Mouse (Mus musculus): ENCODE measurements at regions not wholly inside any gene's neighbourhood (a gene's known extent, or its start where the extent isn't known, plus 50 kb on each side); places are given as distances from the start of the nearest gene placed in this dataset.

DNA sequence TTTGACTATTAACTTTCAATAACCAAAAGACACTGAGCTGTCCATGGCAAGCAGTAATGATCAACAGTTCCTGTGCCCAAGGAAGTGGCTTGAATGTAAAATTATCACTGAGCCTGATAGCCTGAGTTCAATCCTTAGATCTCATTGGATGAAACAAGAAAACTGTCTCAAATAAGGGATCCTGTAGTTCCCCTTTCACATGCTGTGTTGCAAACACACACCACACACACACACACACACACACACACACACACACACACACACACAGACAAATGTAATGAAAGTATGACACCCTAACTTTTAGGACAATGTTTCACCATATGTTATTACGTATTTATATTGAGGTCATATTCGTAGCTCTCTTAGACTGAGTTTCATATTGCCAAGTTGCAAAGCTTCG is 1032.7 kb upstream of the Zeb2 start:
- DNase-seq, result no peak

DNA sequence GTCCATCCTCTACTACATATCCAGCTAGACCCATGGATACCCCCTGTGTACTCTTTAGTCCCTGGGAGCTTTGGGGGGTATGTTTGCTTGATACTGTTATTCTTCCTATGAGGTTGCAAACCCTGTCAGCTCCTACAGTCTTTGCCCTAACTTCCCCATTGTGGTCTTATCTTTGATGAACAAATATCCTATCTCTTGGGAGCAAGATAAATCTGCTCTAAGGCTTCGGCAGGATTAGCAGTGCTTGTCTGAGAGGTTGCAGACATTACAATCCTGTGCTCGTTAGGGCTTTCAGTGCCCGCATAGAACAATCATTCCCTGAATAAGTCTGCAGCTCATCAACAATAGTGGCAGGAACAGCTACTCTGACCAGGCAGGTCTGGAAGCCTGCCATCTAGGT is 1002.7 kb upstream of the Zeb2 start:
- no peak for DNase-seq

DNA sequence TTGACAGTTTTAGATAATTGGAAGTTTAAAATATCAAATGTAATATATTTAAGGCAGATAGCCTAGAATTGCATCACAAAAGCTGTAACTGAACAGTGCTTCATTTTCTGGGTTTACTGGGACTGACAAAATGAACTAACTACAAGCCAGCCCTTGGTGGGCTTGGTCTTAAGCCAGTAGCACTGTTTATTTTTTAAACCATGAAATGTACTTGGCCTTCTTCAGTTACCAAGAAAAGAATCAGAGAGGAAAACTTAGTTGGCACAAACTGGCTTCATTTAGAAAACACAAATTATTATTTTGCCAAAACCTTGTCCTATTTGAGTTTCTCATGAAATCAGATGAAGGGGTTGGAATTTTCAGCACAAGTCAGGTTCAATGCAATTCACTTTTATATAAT is 989.8 kb upstream of the Zeb2 start:
- no peak for DNase-seq

DNA sequence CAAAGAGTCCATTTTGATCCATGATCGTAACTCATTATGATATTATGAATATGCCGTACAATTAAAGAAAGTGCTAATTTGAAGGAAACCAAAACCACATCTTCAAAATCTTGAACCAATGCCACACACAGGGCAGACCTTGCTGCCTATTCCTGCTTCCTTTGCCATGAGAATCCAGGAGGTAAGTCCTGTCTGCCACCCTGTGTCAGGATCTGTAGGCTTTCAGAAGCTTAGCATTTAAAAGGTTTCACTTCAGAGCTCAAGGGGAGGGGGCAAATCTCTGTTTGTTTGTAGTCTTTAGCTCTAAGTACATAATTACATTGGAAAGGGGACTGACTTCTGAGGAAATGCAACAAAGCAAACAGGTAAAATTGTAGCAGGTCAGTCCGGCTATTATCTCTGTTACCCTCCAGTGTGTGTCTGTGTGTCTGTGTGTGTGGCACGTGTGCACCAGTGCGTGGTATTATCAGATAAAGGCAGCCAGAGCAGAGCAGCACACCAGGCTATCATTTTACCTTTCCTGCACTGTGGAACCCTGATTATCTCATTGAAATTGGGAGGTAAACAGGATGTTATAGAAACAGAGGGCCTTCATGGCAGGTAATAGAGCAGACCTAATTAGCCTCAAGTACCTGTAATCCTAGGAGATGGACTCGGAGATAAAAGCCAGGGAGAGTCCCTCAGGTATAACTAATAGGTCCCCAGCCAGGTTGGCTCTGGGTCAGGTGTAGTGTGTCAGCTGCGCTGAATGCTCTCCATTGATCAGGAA is 948.0 kb upstream of the Zeb2 start:
- peak; percentile 11 for DNase-seq

DNA sequence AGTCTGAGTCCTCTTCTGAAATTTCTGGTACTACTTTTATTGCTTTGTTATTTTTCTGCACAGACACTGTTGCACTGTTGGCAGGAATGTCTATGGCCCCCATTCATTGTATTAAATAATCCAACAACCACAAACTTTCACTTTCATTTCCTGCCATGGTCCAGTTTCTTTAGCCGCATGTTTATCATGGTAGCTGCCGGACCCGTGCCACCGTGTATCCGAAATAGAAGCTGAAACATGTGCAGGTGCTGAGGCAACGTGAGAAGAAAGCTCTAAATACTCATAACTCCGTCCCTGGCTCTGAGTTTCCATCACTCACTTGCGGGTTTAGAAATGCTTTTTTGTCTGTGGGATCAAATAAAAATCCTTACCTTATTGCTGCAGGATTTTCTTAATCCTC is 938.5 kb upstream of the Zeb2 start:
- no peak for DNase-seq

DNA sequence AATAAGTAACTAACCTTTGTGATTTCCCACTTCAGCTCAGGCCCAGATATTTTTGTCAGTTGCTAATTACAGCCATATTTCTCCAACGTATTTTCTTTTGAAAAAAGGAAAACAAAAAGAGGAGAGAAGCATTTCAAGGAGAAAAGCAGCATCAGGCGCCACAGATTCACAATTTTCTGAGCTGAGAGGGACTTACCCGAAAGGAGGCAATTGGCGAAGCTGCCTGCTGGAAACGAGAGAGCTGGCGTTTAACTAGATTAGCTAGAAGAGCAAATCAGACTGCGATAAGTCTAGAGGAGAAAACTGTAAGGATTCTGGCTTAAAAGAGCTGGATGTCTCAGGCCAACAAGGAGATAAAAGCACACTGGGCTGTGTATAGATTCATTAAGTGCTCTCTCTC is 937.7 kb upstream of the Zeb2 start:
- DNase-seq, result no peak

DNA sequence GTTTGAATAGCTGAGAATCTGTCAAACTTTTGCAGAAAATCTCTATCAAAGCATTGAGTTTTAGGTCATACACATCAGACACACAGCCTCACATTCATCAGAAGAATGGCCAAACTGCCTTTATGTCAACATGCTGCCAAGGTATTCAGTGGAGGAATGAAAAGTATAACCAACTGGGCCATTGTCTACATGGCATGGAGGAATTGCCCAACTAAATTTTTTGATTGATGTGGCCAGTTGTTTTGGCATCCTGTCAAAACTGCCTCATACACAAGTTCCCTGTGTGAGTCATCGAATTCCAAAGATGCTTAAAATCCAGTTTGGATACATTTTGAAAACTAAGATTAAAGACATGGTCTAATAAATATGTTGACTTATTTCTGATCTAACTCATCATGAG is 904.7 kb upstream of the Zeb2 start:
- no peak for DNase-seq

DNA sequence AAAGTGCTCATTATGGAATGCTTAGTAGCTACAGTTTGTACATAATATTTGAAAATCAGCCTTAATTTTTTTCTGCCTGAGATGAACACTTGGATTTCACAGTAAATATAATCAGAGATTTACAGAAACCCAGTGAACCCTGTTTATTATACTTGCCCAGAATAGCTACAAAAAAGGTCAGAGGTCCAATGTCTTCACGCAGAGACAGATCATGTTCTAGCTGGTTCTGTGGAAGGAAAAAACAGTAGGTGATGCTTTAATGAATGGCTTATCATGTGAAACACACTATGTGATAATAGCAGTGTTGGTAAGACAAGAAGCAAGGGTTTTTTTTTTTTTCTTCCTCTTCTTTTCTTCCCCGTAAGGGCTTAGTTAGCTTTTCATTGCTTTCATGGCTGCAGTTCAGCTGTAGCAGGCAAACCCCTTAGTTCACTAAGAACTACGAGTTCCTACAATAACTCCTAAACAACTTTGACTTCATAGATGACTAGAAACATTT is 896.6 kb upstream of the Zeb2 start:
- DNase-seq, result no peak

DNA sequence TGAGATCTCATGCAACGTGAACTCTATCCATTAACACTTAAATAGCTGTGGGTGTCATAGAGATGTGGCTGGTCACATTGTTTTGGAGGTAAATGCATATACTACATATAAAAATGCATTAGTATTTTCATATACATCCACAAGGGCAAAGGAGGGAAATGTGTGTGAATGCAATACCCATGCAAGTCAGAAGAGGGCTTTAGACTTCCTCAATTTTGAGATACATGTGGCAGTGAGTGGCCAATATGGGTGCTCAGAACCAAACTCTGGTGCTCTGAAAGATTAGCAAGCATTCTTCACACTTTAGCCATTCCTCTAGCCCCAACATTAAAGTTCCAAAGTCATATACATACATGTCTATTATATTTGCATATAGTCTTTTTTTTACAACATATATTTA is 895.5 kb upstream of the Zeb2 start:
- no peak for DNase-seq

DNA sequence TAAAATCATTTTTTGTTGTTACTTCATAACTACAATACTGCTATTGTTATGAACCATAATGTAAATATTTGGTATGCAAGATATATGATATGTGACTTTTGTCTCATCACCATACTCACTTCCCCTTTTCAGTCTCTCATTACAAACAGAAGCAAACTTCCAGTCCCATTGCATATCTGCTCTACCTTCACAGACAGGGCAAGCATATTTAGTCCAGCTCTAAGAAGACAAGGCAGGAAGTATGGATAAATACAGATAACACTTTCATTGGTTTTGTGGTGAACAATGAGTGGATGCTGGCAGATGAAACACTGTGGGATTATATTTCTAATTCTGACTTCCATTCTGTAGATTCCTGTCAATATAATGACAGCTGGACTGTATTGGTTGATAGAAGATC is 858.0 kb upstream of the Zeb2 start:
- DNase-seq, result no peak

DNA sequence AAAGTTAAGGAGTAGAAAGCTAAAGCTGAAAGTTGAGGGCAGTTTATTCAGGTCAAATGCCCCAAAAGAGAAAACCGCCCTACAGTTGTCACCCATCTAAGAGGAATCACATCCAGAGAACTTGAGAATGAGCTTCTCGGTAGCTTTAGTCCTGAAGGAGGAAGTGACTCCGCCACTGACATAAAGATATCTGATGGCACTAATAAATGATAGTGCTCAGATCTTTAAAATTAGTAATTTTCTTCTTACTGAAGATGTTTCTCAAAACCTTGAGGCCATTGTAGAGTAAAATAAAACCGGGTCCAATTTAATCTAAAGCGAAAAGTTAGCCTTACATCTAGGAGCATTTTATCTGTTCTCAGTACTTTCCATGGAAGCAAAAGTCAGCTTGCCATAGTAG is 851.4 kb upstream of the Zeb2 start:
- DNase-seq, result no peak

DNA sequence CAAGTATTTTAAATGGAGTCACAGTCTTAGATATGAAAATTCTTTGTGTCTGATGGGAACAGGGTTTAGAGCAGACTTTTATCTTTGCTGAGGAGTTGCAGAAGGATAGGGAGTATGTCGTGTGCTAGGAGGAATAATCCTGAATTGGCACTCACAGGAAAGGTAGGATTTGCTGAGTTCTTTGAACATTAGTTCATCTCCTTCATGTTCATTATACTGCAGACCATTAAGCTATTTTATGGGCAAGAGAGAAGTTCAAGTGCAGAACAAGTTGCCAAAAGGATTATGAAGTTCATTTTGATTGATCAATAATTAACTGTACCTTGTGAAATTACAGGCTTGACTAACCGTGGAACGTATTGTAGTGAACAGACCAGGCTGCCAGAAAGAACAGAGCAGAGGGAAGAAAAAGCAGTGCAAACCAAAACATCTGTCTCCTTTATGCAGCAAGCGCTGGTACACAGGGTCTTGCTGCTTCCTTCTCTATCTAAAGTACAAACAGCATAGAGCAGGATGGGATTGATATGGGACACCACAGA is 839.7 kb upstream of the Zeb2 start:
- DNase-seq, result peak; percentile 2

DNA sequence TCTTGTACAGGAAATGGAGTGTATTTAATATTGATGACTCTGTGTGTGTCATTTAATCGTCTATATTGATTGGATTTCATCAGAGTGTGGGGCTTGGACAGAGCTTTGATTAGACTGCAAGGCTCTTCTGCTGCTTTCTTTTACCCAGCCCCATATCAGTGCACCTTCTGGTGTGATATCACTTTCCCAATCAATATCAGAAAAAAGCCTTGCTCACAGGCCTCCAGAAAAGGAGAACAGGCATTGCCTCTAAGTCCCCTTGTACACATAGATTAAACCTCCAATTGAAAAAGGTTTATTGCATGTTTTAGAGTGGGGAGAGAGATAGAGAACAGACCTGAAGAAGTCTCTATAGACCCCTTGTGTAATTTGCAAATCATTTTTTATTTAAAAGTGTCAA is 831.6 kb upstream of the Zeb2 start:
- no peak for DNase-seq

DNA sequence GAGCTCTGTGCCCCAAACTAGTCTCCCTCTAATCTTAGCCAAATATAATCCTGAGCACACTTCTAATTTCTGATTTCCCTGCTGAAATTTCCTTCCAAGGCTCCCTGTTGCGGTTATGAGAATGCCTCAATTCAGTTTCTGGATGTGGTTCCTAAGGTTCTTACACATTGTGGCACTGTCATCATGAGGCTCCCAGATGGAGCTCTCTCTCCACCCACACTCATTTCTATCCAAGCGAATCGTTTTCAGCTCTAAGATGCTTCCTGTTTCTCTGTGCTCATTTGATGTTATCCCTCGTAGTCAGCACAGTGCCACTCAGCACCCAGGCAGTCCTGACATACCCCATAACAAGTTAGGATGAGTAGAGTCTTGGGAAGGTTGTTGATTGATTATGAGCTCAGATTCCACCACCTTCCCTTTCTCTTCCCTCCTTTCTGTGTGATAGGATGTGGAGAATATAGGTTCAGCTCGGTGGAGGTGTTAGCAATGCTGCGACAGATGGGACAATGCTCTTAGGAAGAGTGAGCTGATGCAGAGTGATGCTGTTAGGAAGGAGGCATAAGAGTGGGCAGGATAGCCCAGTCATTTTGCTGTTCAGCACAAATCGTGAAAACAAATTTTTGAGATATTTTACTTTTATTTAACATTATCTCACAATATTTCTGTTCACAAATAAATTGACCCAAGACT is 808.7 kb upstream of the Zeb2 start:
- no peak for DNase-seq

DNA sequence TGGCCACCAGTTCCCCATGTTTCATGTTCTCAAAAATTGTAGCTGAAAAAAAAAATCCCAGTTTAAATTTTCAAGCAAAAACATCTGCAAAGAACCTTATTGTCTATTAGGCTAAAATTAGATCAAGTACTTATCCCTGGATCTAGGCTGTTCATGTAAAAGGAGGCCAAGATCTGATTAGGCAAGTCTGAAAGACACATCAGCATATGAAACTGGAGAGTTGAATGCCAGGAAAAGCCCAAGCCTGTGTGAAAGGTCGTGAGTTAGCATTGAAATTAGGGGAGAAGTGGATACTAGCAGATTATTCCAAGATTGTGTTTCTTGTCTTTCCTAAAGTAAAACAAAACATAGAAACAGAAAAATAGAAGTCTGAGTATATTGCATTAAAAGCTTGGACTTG is 791.7 kb upstream of the Zeb2 start:
- no peak for DNase-seq

DNA sequence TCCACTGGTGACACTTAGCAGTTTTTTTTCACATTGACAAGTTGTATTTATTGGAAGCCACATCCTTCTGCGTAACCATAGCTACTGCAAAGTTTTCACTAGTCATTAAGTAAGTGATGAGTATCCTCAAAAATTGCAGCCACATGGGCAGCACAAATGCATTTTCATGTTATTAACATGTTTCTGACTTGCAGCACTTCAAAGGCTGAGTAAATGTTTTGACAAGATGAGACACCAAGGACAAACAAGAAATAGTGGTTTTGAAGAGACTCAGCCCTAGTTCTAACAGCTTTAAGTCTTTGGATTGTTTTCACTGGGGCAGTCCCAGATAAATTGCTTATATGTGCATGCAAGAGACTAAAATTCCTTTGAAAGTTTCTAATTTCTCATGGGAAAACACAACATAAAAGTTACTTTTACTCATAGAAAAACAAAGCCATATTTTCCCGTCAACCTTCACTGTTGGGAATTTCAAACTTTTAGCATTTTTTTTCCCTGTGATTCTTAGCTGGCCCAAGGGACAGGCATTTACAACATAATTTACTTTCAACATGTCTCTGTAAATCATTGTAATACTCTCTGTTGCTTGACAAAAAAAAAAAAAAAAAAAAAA is 787.5 kb upstream of the Zeb2 start:
- no peak for DNase-seq

DNA sequence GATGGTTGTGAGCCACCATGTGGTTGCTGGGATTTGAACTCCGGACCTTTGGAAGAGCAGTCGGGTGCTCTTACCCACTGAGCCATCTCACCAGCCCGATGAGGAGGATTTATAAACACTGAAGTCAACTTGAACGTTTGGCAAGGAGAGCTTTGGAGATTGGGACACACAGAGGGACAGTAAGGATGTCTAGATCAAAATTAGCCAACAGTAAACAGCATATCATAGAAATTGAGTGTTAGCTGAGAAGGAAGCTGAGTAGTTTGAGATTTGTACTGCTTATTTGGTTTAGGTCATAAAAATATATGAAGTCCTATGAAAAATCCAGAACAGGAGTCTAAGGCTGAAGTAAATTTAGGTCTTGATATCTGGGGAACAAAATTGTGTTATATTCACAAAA is 786.9 kb upstream of the Zeb2 start:
- no peak for DNase-seq

DNA sequence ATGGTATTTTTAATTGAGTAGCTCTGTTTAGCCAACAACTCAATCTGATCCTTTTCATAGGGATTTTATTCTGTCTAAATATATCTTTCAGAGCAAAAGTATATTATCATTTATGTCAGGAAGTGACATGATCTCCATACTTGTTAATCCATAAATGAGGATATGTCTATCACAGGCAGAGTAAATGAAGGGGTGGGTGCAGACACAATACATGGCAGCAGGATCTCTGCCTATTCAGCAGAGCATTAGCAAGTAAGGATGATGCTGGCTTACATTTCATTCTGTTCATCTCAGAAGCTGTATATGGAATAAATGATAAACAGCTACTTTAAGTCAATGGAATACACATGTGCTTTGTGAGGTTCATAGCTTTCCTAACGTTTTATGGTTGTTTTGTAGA is 786.2 kb upstream of the Zeb2 start:
- no peak for DNase-seq

DNA sequence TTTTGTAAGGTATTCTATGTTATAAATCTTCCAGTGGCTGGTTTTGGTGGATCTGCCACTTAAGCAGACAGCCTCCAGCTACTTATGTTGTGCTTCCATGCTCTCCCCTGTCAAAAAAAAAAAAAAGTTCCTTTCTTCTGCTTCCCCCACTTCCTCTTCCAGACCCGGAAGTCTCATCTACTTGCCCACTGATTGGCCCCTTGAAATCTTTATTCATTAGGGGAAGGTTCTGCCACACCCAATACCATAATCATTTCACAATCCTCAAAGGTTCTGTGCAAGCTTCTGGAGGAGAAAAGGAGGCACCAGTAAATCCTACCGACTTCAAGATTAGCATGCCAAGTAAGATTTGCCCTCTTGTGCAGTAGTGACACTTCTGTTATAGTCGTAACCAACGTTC is 784.7 kb upstream of the Zeb2 start:
- no peak for DNase-seq

DNA sequence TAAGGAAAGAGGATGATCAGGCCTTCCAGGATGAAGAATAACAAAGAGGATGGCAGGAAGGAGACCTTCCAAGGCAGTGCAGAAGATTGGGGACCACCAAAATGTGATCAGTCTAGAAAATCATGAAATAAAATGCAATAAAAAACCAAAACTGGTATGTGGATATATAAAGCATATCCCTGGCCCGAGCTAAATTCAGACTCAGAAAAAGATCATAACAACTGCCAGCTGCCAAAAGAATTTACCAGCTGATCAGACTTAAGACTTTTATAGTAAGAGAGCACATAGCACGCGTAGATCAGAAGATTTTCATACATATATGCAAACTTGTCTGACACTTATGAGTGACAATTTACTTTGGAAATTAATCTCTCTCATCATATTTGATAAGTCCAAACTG is 767.5 kb upstream of the Zeb2 start:
- DNase-seq, result no peak

DNA sequence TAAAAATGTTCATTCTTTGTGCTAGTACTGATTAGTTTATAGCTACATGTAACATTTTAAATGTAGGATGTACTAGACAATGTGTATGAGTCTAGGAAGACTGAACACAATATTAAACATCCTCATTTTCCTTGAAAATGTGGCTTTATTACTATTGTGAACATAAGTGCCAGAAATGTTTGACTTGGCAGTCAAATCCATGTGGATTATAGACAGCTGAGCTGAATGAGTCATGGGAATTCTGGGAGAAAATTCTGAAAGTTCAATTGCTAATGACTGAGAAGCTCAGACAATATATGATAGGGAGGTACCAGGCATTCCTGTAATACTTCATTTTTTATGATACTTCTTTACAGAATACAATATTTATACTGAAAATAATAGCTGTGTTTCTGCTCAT is 761.5 kb upstream of the Zeb2 start:
- DNase-seq, result no peak

DNA sequence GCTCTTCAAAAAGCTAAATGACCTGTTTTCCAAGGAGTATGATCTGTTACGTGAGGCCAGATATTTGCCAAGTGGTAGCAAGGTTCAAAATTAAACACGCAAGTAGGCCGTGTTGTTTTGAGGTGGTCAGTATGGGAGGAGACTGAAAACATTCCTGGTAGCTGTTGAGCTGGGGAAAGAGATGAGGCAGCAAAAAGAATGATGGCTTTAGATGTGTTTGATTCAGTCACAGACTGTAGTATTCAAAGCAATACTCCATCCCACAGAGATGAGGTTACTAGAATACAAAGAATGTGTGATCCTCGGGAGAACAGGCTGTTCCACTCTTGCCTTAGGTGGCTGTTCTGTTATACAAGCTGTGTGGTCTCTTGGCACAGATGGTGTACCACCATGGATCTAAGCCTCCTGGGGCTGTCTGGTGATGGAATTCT is 742.7 kb upstream of the Zeb2 start:
- peak; percentile 8 for DNase-seq

DNA sequence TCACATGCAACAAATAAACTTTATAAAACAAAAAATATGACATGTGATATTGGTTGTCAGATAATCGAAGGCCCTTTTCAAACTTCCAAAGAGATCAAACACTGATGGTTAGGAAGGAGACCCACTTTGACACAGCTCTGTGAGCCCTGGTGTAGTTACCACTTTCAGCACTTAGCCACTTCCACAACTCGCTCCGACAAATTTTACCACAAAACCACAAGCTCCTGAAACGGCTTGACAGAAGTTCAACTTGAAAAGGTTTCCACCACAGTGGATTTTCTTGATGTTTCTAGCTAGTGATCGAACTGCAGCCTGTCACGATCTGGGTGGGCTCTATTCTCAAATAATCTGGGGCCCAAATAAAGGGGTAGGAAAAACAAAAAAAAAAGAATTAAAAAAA is 742.2 kb upstream of the Zeb2 start:
- no peak for DNase-seq

DNA sequence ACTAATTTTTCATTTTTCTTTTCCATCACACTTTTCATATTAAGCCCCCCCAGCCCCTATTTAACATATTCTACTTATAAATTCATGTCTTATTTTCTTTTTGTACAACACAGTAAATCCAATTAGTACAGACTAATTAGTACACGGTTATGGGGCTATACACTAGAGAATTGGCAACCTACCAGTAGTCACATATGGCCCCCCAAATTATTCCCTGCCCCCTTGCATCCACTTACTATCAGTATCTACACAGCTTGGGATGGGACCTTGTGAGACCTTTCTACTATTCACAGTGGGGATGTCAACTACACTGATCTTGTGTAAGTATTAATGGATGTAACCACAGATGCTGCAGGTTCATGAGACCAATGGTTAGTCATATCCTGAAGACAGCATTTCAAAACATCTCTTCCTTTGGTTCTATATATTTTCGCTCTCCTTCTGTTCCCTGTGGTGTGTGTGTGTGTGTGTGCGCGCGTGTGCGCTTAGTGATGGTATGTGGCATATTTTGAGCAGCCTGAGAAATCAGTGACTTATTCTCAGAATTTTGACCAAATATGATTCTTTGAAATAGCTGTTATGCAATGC is 732.9 kb upstream of the Zeb2 start:
- peak; percentile 7 for DNase-seq

Measured in retina, postnatal 1 day (tissue).